Mouse (Mus musculus): ENCODE measurements around the gene D17H6S53E. TPM values are rescaled to one million over a fixed set of nuclear protein-coding genes. Genes with fewer than 3 reads are reported as not detected.

The D17H6S53E gene
- total and polyA plus RNA-seq, 2 experiments from 2014 or later, result 17.3 to 22.3 TPM

GRCm38 (mm10) chr17:35108097-35108496 lies 18.1 kb upstream of the D17H6S53E start, which contains the start of gene Ly6g5c:
Gene Ly6g5c, plus strand, starts transcription at chr17:35108279.
- no peak within 1 kb of the TSS for H3K4me2 ChIP-seq (ENCODE audit: low read depth, low read length)
- DNase-seq (ENCODE audit: low spot score) (no peak), ATAC-seq (ENCODE audit: insufficient read depth, low read depth) (no peak)
- no peak for TF ChIP-seq EP300 (IDR thresholded peaks at IDR 0.05; ENCODE audit: low read depth)
- TF ChIP-seq CTCF (IDR thresholded peaks at IDR 0.05; ENCODE audit: low read depth), result no peak
- no peaks in the 10 kb centered on the region for H3K4me1 ChIP-seq (ENCODE audit: control insufficient read depth, insufficient read depth)
- H3K9ac ChIP-seq (replicated peaks; ENCODE audit: low read depth, low read length), result no peak within 1 kb of the TSS
- H3K27me3 ChIP-seq (ENCODE audit: control insufficient read depth, insufficient read depth, low read length), result no peaks in the 10 kb centered on the region
- no peak within 1 kb of the TSS for H3K4me3 ChIP-seq (ENCODE audit: low read depth, low read length)
- no peak within 1 kb of the TSS for H3K27ac ChIP-seq (ENCODE audit: low read depth)
- peaks cover 14% of the 10 kb centered on the region; the same call in 1 of the 2 replicates for H3K36me3 ChIP-seq (replicated peaks; ENCODE audit: control insufficient read depth, insufficient read depth, low read length)
- 81% methylated on average over 6 of the region's 6 CpGs for WGBS
- no peaks in the 10 kb centered on the region for H3K9me3 ChIP-seq (replicated peaks; ENCODE audit: control insufficient read depth, low read length)

- DNase-seq (ENCODE audit: low spot score), result peak; percentile 33
- Histone ChIP-seq H3K4me2 (ENCODE audit: low read depth, low read length) (peak overlapping the region; percentile 41), H3K36me3 (replicated peaks; ENCODE audit: control insufficient read depth, insufficient read depth, low read length) (peaks cover 23% of the 10 kb centered on the region), H3K9me3 (replicated peaks; ENCODE audit: control insufficient read depth, low read length) (no peaks in the 10 kb centered on the region), H3K4me1 (ENCODE audit: control insufficient read depth, insufficient read depth) (no peaks in the 10 kb centered on the region), H3K27me3 (ENCODE audit: control insufficient read depth, insufficient read depth, low read length) (no peaks in the 10 kb centered on the region), H3K27ac (ENCODE audit: low read depth) (peak overlapping the region; percentile 49), H3K9ac (replicated peaks; ENCODE audit: low read depth, low read length) (no peak overlapping the region), H3K4me3 (ENCODE audit: low read depth, low read length) (no peak overlapping the region)
- no peak for TF ChIP-seq CTCF (IDR thresholded peaks at IDR 0.05; ENCODE audit: low read depth)
- TF ChIP-seq EP300 (IDR thresholded peaks at IDR 0.05; ENCODE audit: low read depth), result no peak
- ATAC-seq (ENCODE audit: insufficient read depth, low read depth), result peak; percentile 25; the same call in 1 of the 2 replicates
- WGBS, result 61% methylated on average over 9 of the region's 9 CpGs
These were observed 14.4 kb upstream of the D17H6S53E start for GRCm38 (mm10) chr17:35111774-35112173.

GRCm38 (mm10) chr17:35115046-35116019 lies 10.8 kb upstream of the D17H6S53E start, which contains the start of gene Ly6g5b:
Gene Ly6g5b, minus strand, starts transcription at chr17:35115428.
- Histone ChIP-seq H3K9me3 (replicated peaks; ENCODE audit: control insufficient read depth, low read length) (no peaks in the 10 kb centered on the region), H3K36me3 (replicated peaks; ENCODE audit: control insufficient read depth, insufficient read depth, low read length) (peaks cover 47% of the 10 kb centered on the region), H3K4me1 (ENCODE audit: control insufficient read depth, insufficient read depth) (no peaks in the 10 kb centered on the region), H3K4me2 (ENCODE audit: low read depth, low read length) (no peak within 1 kb of the TSS), H3K4me3 (ENCODE audit: low read depth, low read length) (no peak within 1 kb of the TSS), H3K9ac (replicated peaks; ENCODE audit: low read depth, low read length) (no peak within 1 kb of the TSS), H3K27me3 (ENCODE audit: control insufficient read depth, insufficient read depth, low read length) (no peaks in the 10 kb centered on the region), H3K27ac (ENCODE audit: low read depth) (no peak within 1 kb of the TSS)
- DNase-seq (ENCODE audit: low spot score) (no peak), ATAC-seq (ENCODE audit: insufficient read depth, low read depth) (no peak)
- peak; percentile 43 for TF ChIP-seq CTCF (IDR thresholded peaks at IDR 0.05; ENCODE audit: low read depth)
- TF ChIP-seq EP300 (IDR thresholded peaks at IDR 0.05; ENCODE audit: low read depth), result no peak
- 87% methylated on average over 8 of the region's 8 CpGs for WGBS

GRCm38 (mm10) chr17:35120745-35121142 lies 5.4 kb upstream of the D17H6S53E start:
- peak overlapping the region; percentile 75 for H3K9ac ChIP-seq (replicated peaks; ENCODE audit: low read depth, low read length)
- DNase-seq (ENCODE audit: low spot score) (no peak), ATAC-seq (ENCODE audit: insufficient read depth, low read depth) (peak; percentile 5)
- peak overlapping the region; percentile 68 for H3K4me2 ChIP-seq (ENCODE audit: low read depth, low read length)
- peaks cover 42% of the 10 kb centered on the region for H3K36me3 ChIP-seq (replicated peaks; ENCODE audit: control insufficient read depth, insufficient read depth, low read length)
- H3K4me1 ChIP-seq (ENCODE audit: control insufficient read depth, insufficient read depth), result peaks cover 8% of the 10 kb centered on the region; the same call in 1 of the 2 replicates
- TF ChIP-seq EP300 (IDR thresholded peaks at IDR 0.05; ENCODE audit: low read depth) (no peak), CTCF (IDR thresholded peaks at IDR 0.05; ENCODE audit: low read depth) (no peak)
- no peaks in the 10 kb centered on the region for H3K9me3 ChIP-seq (replicated peaks; ENCODE audit: control insufficient read depth, low read length)
- H3K27ac ChIP-seq (ENCODE audit: low read depth), result peak overlapping the region; percentile 66
- peak overlapping the region; percentile 73 for H3K4me3 ChIP-seq (ENCODE audit: low read depth, low read length)
- no peaks in the 10 kb centered on the region for H3K27me3 ChIP-seq (ENCODE audit: control insufficient read depth, insufficient read depth, low read length)
- under 1% methylated on average over 33 of the region's 33 CpGs for WGBS

- under 1% methylated on average over 50 of the region's 50 CpGs for WGBS
- H3K4me2 ChIP-seq (ENCODE audit: low read depth, low read length), result peak within 1 kb of the TSS; percentile 97
- ATAC-seq (ENCODE audit: insufficient read depth, low read depth), result peak; percentile 94
These were observed 4.9 kb upstream of the D17H6S53E start, which contains the start of gene Gpank1 for GRCm38 (mm10) chr17:35121143-35121799. Gene Gpank1, plus strand, starts transcription at chr17:35121455.

More at GRCm38 (mm10) chr17:35121143-35121799, 4.9 kb upstream of the D17H6S53E start, which contains the start of gene Gpank1:
- DNase-seq (ENCODE audit: low spot score), result peak; percentile 99
- peaks cover 36% of the 10 kb centered on the region for H3K36me3 ChIP-seq (replicated peaks; ENCODE audit: control insufficient read depth, insufficient read depth, low read length)
- peak within 1 kb of the TSS; percentile 94 for H3K27ac ChIP-seq (ENCODE audit: low read depth)
- peak within 1 kb of the TSS; percentile 73 for H3K4me3 ChIP-seq (ENCODE audit: low read depth, low read length)
- H3K27me3 ChIP-seq (ENCODE audit: control insufficient read depth, insufficient read depth, low read length), result no peaks in the 10 kb centered on the region
- TF ChIP-seq EP300 (IDR thresholded peaks at IDR 0.05; ENCODE audit: low read depth) (0 out of 2 replicates have a peak, but pooled peaks have one; percentile 36), CTCF (IDR thresholded peaks at IDR 0.05; ENCODE audit: low read depth) (no peak)
- H3K4me1 ChIP-seq (ENCODE audit: control insufficient read depth, insufficient read depth), result peaks cover 10% of the 10 kb centered on the region; the same call in 1 of the 2 replicates
- H3K9me3 ChIP-seq (replicated peaks; ENCODE audit: control insufficient read depth, low read length), result no peaks in the 10 kb centered on the region
- H3K9ac ChIP-seq (replicated peaks; ENCODE audit: low read depth, low read length), result peak within 1 kb of the TSS; percentile 88

All from heart, postnatal 0 days (tissue).